Mouse (Mus musculus) E14TG2a.4 (cell line): ENCODE results near the gene Pcbp2.

Experiments
- H3K27me3 ChIP-seq: 2 replicates; pipeline ENCODE4 v1.6.1; 2014; ENCODE audit warnings: low read length, control low read depth; ENCODE audit not compliant: insufficient read depth
- H3K36me3 ChIP-seq: 2 replicates; pipeline ENCODE4 v1.6.1; 2014; ENCODE audit warnings: low read length, control low read depth; ENCODE audit not compliant: insufficient read depth
- H3K4me1 ChIP-seq: replicated peaks from 2 replicates; pipeline ENCODE4 v1.6.1; 2014; ENCODE audit warnings: low read depth, low read length, control low read depth
- H3K4me3 ChIP-seq: replicated peaks from 2 replicates; pipeline ENCODE4 v1.5.1; 2014; ENCODE audit warnings: mild to moderate bottlenecking, low read length
- H3K9me3 ChIP-seq: 2 replicates; pipeline ENCODE4 v1.6.1; 2014; ENCODE audit warnings: low read length, control low read depth
- CTCF ChIP-seq: conservative IDR thresholded peaks from 2 replicates; pipeline ENCODE4 v1.5.1; 2014; ENCODE audit warnings: low read length
- NANOG ChIP-seq: IDR thresholded peaks from 2 replicates; pipeline ENCODE4 v1.6.1; 2014; ENCODE audit warnings: borderline replicate concordance, low read length, mixed read lengths
- POU5F1 ChIP-seq: IDR thresholded peaks from 2 replicates; pipeline ENCODE4 v1.6.1; 2014; ENCODE audit warnings: low read length, borderline replicate concordance

The Pcbp2 gene

GRCm38 (mm10) chr15:102519211-102520141 lies 49.1 kb downstream of the Pcbp2 start:
- Histone ChIP-seq H3K27me3 (no peaks in the 10 kb centered on the region), H3K36me3 (peaks cover 49% of the 10 kb centered on the region), H3K4me3 (peak overlapping the region; percentile 86), H3K9me3 (no peaks in the 10 kb centered on the region), H3K4me1 (peaks cover 65% of the 10 kb centered on the region)
- no peak for TF ChIP-seq CTCF
- TF ChIP-seq POU5F1: no peak
- TF ChIP-seq NANOG: no peak

GRCm38 (mm10) chr15:102520416-102520815 lies 50.1 kb downstream of the Pcbp2 start:
- TF ChIP-seq NANOG (no peak), POU5F1 (no peak), CTCF (no peak)
- peaks cover 58% of the 10 kb centered on the region for H3K36me3 ChIP-seq
- H3K4me1 ChIP-seq: peaks cover 62% of the 10 kb centered on the region
- H3K9me3 ChIP-seq: no peaks in the 10 kb centered on the region
- peak overlapping the region; percentile 26 for H3K4me3 ChIP-seq
- no peaks in the 10 kb centered on the region for H3K27me3 ChIP-seq

GRCm38 (mm10) chr15:102521480-102521879 lies 51.1 kb downstream of the Pcbp2 start:
- Histone ChIP-seq H3K4me3 (no peak overlapping the region), H3K9me3 (no peaks in the 10 kb centered on the region), H3K36me3 (peaks cover 65% of the 10 kb centered on the region), H3K27me3 (no peaks in the 10 kb centered on the region), H3K4me1 (peaks cover 52% of the 10 kb centered on the region)
- TF ChIP-seq POU5F1: no peak
- no peak for TF ChIP-seq NANOG
- TF ChIP-seq CTCF: no peak

- H3K36me3 ChIP-seq: peaks cover 86% of the 10 kb centered on the region
- H3K4me3 ChIP-seq: no peak within 1 kb of the TSS
- peaks cover 35% of the 10 kb centered on the region for H3K4me1 ChIP-seq
- H3K27me3 ChIP-seq: no peaks in the 10 kb centered on the region
- no peaks in the 10 kb centered on the region for H3K9me3 ChIP-seq
- TF ChIP-seq NANOG: no peak
- no peak for TF ChIP-seq POU5F1
- peak; percentile 96 for TF ChIP-seq CTCF
Measured at GRCm38 (mm10) chr15:102524892-102525485, 54.6 kb downstream of the Pcbp2 start, which contains the start of gene Npff. TSS of gene Npff (minus strand) at chr15:102524942.

GRCm38 (mm10) chr15:102526111-102527002 lies 56.0 kb downstream of the Pcbp2 start:
- H3K9me3 ChIP-seq: no peaks in the 10 kb centered on the region
- H3K4me1 ChIP-seq: peaks cover 21% of the 10 kb centered on the region
- H3K4me3 ChIP-seq: no peak overlapping the region
- H3K27me3 ChIP-seq: no peaks in the 10 kb centered on the region
- TF ChIP-seq POU5F1 (no peak), CTCF (no peak), NANOG (no peak)
- H3K36me3 ChIP-seq: peaks cover 84% of the 10 kb centered on the region

- Histone ChIP-seq H3K4me1 (peaks cover 8% of the 10 kb centered on the region), H3K27me3 (no peaks in the 10 kb centered on the region), H3K36me3 (peaks cover 80% of the 10 kb centered on the region), H3K9me3 (no peaks in the 10 kb centered on the region), H3K4me3 (no peak overlapping the region)
- TF ChIP-seq POU5F1 (no peak), CTCF (peak; percentile 88)
Measured at GRCm38 (mm10) chr15:102527936-102528335, 57.6 kb downstream of the Pcbp2 start.

- peaks cover 82% of the 10 kb centered on the region for H3K36me3 ChIP-seq
- TF ChIP-seq POU5F1: no peak
- no peak for TF ChIP-seq CTCF
- H3K27me3 ChIP-seq: no peaks in the 10 kb centered on the region
- peaks cover 8% of the 10 kb centered on the region for H3K4me1 ChIP-seq
- no peaks in the 10 kb centered on the region for H3K9me3 ChIP-seq
- H3K4me3 ChIP-seq: no peak overlapping the region
Measured at GRCm38 (mm10) chr15:102528396-102528795, 58.1 kb downstream of the Pcbp2 start.

- H3K4me3 ChIP-seq: no peak overlapping the region
- no peaks in the 10 kb centered on the region for H3K9me3 ChIP-seq
- TF ChIP-seq POU5F1 (no peak), CTCF (no peak), NANOG (no peak)
- H3K4me1 ChIP-seq: no peaks in the 10 kb centered on the region; the same call in 1 of the 2 replicates
- peaks cover 75% of the 10 kb centered on the region for H3K36me3 ChIP-seq
- H3K27me3 ChIP-seq: no peaks in the 10 kb centered on the region
Measured at GRCm38 (mm10) chr15:102530566-102530965, 60.2 kb downstream of the Pcbp2 start.
